Mouse (Mus musculus): ENCODE measurements at regions not wholly inside any gene's neighbourhood (a gene's known extent, or its start where the extent isn't known, plus 50 kb on each side); places are given as distances from the start of the nearest gene placed in this dataset.

- DNase-seq (ENCODE audit: low read depth, low spot score): no peak
Observed at GRCm38 (mm10) chr4:82234443-82234842, 471.1 kb downstream of the Nfib start.

- peak; percentile 42 for DNase-seq (ENCODE audit: low read depth, low spot score)
Observed at GRCm38 (mm10) chr4:82226197-82227119, 479.1 kb downstream of the Nfib start.

GRCm38 (mm10) chr4:82220724-82221123 is 484.8 kb downstream of the Nfib start:
- DNase-seq (ENCODE audit: low read depth, low spot score): no peak

- no peak for DNase-seq (ENCODE audit: low read depth, low spot score)
Observed at GRCm38 (mm10) chr4:82220120-82220714, 485.3 kb downstream of the Nfib start.

- no peak for DNase-seq (ENCODE audit: low read depth, low spot score)
Observed at GRCm38 (mm10) chr4:82218616-82219015, 486.9 kb downstream of the Nfib start.

GRCm38 (mm10) chr4:82207031-82207430 is 498.5 kb downstream of the Nfib start:
- no peak for DNase-seq (ENCODE audit: low read depth, low spot score)

- no peak for DNase-seq (ENCODE audit: low read depth, low spot score)
Observed at GRCm38 (mm10) chr4:82200306-82200705, 505.2 kb downstream of the Nfib start.

GRCm38 (mm10) chr4:82199118-82199517 is 506.4 kb downstream of the Nfib start:
- no peak for DNase-seq (ENCODE audit: low read depth, low spot score)

- DNase-seq (ENCODE audit: low read depth, low spot score): no peak
Observed at GRCm38 (mm10) chr4:82197611-82198010, 507.9 kb downstream of the Nfib start.

- DNase-seq (ENCODE audit: low read depth, low spot score): no peak
Observed at GRCm38 (mm10) chr4:82196024-82196647, 509.4 kb downstream of the Nfib start.

- DNase-seq (ENCODE audit: low read depth, low spot score): no peak
Observed at GRCm38 (mm10) chr4:82193905-82194304, 511.6 kb downstream of the Nfib start.

- DNase-seq (ENCODE audit: low read depth, low spot score): no peak
Observed at GRCm38 (mm10) chr4:82186892-82187291, 518.7 kb downstream of the Nfib start.

- DNase-seq (ENCODE audit: low read depth, low spot score): no peak
Observed at GRCm38 (mm10) chr4:82183974-82184373, 521.6 kb downstream of the Nfib start.

- DNase-seq (ENCODE audit: low read depth, low spot score): no peak
Observed at GRCm38 (mm10) chr4:82178112-82178511, 527.4 kb downstream of the Nfib start.

- DNase-seq (ENCODE audit: low read depth, low spot score): no peak
Observed at GRCm38 (mm10) chr4:82176723-82177122, 528.8 kb downstream of the Nfib start.

GRCm38 (mm10) chr4:82173461-82174085 is 532.0 kb downstream of the Nfib start:
- DNase-seq (ENCODE audit: low read depth, low spot score): no peak

GRCm38 (mm10) chr4:82170930-82171329 is 534.6 kb downstream of the Nfib start:
- no peak for DNase-seq (ENCODE audit: low read depth, low spot score)

GRCm38 (mm10) chr4:82168032-82168431 is 537.5 kb downstream of the Nfib start:
- DNase-seq (ENCODE audit: low read depth, low spot score): no peak

- no peak for DNase-seq (ENCODE audit: low read depth, low spot score)
Observed at GRCm38 (mm10) chr4:82167396-82167795, 538.2 kb downstream of the Nfib start.

- no peak for DNase-seq (ENCODE audit: low read depth, low spot score)
Observed at GRCm38 (mm10) chr4:82166826-82167225, 538.7 kb downstream of the Nfib start.

GRCm38 (mm10) chr4:82166087-82166486 is 539.5 kb downstream of the Nfib start:
- no peak for DNase-seq (ENCODE audit: low read depth, low spot score)

- no peak for DNase-seq (ENCODE audit: low read depth, low spot score)
Observed at GRCm38 (mm10) chr4:82164058-82164457, 541.5 kb downstream of the Nfib start.

All from brain, embryonic 18.5 days (tissue).